Mouse (Mus musculus) erythroid progenitor cell, adult 5-6 weeks (primary cell): ENCODE data around the gene Gadd45a. TPM values are rescaled to one million over a fixed set of nuclear protein-coding genes. Genes with fewer than 3 reads are reported as not detected.

Experiments
- ATAC-seq: replicated peaks from 2 replicates; pipeline ENCODE4 v1.8.0; 2016; ENCODE audit warnings: moderate number of reproducible peaks, mild to moderate bottlenecking, moderate TSS enrichment, inconsistent platforms; ENCODE audit not compliant: poor library complexity, low FRiP score, severe bottlenecking
- total RNA-seq, 2 experiments: library from RNA; stranded (forward) in 1 of 2; stranded (reverse) in 1 of 2; fragments of 150-400 nt in 1 of 2; fragments of 186-747, 209-891 nt in 1 of 2; gene quantifications; 2 replicates each; pipeline versions ENCODE4 v1.2.3 to v1.2.4; 2015 to 2017; ENCODE audit warnings: low replicate concordance in 2 of 2

Gene Gadd45a
- total RNA-seq, 2 experiments from 2014 or later: 192 to 203 TPM

GRCm38 (mm10) chr6:66989518-66989917 lies 47.7 kb downstream of the Gadd45a start:
- ATAC-seq: no peak

DNA sequence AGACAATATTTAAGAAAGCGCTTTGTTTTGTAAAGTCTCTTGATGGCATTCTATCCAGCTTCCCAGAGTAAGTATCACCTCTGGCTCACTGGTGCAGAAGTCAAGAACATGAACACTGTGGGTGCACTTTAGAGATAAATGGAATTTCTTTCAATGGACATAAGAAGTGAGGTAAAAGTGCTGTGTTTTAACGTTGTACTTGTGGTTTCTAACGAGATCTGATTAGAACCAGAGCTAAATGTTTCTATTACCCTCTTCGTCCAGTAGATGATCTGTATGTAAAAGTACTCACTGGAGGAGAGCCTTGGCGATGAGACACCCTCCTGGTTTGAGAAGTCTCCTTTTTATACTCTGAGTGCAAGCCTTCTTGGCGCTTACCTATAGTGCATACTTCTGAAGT lies 48.2 kb downstream of the Gadd45a start:
- no peak for ATAC-seq

- no peak for ATAC-seq
Measured at GRCm38 (mm10) chr6:66988363-66988762, 48.9 kb downstream of the Gadd45a start.

- no peak for ATAC-seq
Measured at GRCm38 (mm10) chr6:66987643-66988042, 49.6 kb downstream of the Gadd45a start.

GRCm38 (mm10) chr6:66986063-66986462 lies 51.2 kb downstream of the Gadd45a start:
- no peak for ATAC-seq

DNA sequence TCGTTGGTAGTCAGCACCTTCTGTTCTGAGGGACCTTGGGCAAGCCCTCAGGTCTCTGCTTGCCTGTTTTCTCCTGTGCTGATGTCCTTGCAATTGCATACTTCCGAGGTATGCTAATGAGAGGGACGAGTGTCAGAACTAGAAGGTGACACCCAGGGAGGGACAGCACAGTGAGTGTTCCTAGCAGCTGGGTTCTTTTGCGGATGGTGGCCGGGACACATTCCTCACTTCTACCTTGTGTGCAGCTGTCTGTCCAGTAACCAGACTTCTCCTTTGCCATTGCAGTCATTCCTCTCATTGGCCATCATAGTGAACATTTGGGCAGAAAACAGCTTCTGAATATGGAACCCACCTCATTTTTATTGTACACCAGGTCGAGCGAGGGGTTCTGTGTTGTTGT lies 51.8 kb downstream of the Gadd45a start:
- ATAC-seq: no peak

Other genes starting within 250 kb of the Gadd45a start
- gene Vmn1r39, start 226.8 kb downstream of the Gadd45a start, total RNA-seq (2015; ENCODE audit: low replicate concordance): not detected in 2 replicates
- gene Vmn1r39, start 226.8 kb downstream of the Gadd45a start, total RNA-seq (2017; ENCODE audit: low replicate concordance): not detected in 2 replicates
- 12.3 and 30.2 TPM in 2 replicates for gene Gng12, start 141.1 kb downstream of the Gadd45a start, total RNA-seq (2015; ENCODE audit: low replicate concordance)
- gene Gng12, start 141.1 kb downstream of the Gadd45a start, total RNA-seq (2017; ENCODE audit: low replicate concordance): 4.9 and 8.2 TPM in 2 replicates
- gene Serbp1, start 200.7 kb upstream of the Gadd45a start, total RNA-seq (2015; ENCODE audit: low replicate concordance): 456 and 459 TPM in 2 replicates
- gene Serbp1, start 200.7 kb upstream of the Gadd45a start, total RNA-seq (2017; ENCODE audit: low replicate concordance): 627 and 659 TPM in 2 replicates